Mouse (Mus musculus) left cerebral cortex, adult 2 months (tissue): ENCODE data around the gene Eif5a2. TPM values are rescaled to one million over a fixed set of nuclear protein-coding genes. Genes with fewer than 3 reads are reported as not detected.

ENCODE experiments used
- DNase-seq, 2 experiments: peaks; one replicate each; pipeline ENCODE4 v3.0.0; 2021 to 2022; ENCODE audit warnings: low spot score in 2 of 2, mixed read lengths in 1 of 2; ENCODE audit errors: extremely low spot score in 1 of 2
- H3K27ac ChIP-seq: fragments of 200-600 bp; 2 replicates; pipeline ENCODE4 v1.8.1; 2022
- H3K4me3 ChIP-seq: fragments of 200-600 bp; 2 replicates; pipeline ENCODE4 v1.8.1; 2022
- CTCF ChIP-seq: fragments of 200-600 bp; IDR thresholded peaks from 2 replicates; pipeline ENCODE4 v1.8.1; 2022; ENCODE audit warnings: antibody characterized with exemption, mild to moderate bottlenecking, moderate library complexity
- intact Hi-C: fragments of 180-260 bp; cut with DNase I; formaldehyde crosslinking; loops from one replicate; pipeline ENCODE4 v1.15.1; 2025
- total RNA-seq, 2 experiments: library from RNA; stranded (reverse); gene quantifications; 2 replicates each; pipeline ENCODE4 v1.2.3; 2021

Gene Eif5a2
- total RNA-seq, 2 experiments from 2014 or later, result 32.8 to 36.7 TPM

- Histone ChIP-seq H3K27ac (no peak overlapping the region), H3K4me3 (no peak overlapping the region)
- no peak for DNase-seq
- intact Hi-C loops, result loop anchor here (1.0 kb wide), 1 partner anchor 155 kb away; no protein-coding TSS in a partner anchor
- peak; percentile 82 for TF ChIP-seq CTCF
These were observed 33.3 kb downstream of the Eif5a2 start for GRCm38 (mm10) chr3:28814361-28814760.

DNA sequence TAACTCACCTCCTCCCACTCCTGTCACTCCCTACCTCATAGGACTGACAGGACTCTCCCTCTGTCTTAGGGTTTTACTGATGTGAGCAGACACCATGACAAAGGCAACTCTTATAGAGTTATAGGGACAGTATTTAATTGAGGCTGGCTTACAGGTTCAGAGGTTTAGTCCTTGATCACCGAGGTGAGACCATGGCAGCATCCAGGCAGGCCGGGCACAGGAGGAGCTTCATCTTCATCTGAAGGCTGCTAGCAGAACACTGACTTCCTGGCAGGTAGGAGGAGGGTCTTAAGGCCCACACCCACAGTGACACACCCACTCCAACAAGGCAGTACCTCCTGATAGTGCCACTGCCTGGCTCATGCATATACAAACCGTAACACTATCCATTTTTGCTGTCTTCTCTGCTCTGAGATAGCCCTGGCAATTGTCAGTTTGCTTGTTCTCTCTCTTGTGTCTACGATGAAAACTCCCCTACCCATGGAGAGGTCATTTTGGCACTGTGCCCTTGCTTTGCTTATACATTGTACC, 35.0 kb downstream of the Eif5a2 start:
- Histone ChIP-seq H3K27ac (no peak overlapping the region), H3K4me3 (no peak overlapping the region)
- TF ChIP-seq CTCF, result no peak
- no peak for DNase-seq
- intact Hi-C loops, result no loop called here

DNA sequence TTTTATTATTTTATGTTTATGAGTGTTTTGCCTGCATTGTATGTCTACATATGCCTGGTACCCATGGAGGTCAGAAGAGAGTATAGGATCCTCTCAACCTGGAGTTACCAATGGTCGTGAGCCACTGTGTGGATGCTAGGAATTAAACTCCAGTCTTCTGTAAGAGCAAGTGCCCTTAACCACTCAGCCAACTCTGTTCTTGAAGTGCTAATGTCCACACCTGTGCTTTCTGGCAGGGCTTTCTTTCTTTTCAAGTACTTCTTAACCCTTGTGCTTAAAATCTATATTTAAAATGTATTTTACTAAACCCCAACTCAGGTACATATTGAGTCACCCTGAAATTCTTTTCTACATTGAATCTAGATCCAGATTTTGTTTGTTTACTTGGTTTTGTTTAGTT, 45.2 kb downstream of the Eif5a2 start:
- intact Hi-C loops, result no loop called here
- no peak for TF ChIP-seq CTCF
- H3K27ac ChIP-seq, result no peak overlapping the region
- no peak for DNase-seq
- H3K4me3 ChIP-seq, result no peak overlapping the region

- no peak overlapping the region for H3K4me3 ChIP-seq
- no peak overlapping the region for H3K27ac ChIP-seq
- TF ChIP-seq CTCF, result peak; percentile 28
- intact Hi-C loops, result no loop called here
- DNase-seq, result no peak
These were observed 46.5 kb downstream of the Eif5a2 start for GRCm38 (mm10) chr3:28827605-28828004.

GRCm38 (mm10) chr3:28829454-28829853, 48.4 kb downstream of the Eif5a2 start:
- DNase-seq, result no peak
- no peak overlapping the region for H3K27ac ChIP-seq
- H3K4me3 ChIP-seq, result no peak overlapping the region
- intact Hi-C loops, result no loop called here
- no peak for TF ChIP-seq CTCF

GRCm38 (mm10) chr3:28836796-28837371, 55.8 kb downstream of the Eif5a2 start:
- intact Hi-C loops, result no loop called here
- no peak for TF ChIP-seq CTCF
- H3K4me3 ChIP-seq, result no peak overlapping the region
- H3K27ac ChIP-seq, result no peak overlapping the region
- no peak for DNase-seq

GRCm38 (mm10) chr3:28841886-28842649, 61.0 kb downstream of the Eif5a2 start:
- intact Hi-C loops, result no loop called here
- no peak overlapping the region for H3K4me3 ChIP-seq
- no peak overlapping the region for H3K27ac ChIP-seq
- no peak for TF ChIP-seq CTCF
- DNase-seq, result no peak

DNA sequence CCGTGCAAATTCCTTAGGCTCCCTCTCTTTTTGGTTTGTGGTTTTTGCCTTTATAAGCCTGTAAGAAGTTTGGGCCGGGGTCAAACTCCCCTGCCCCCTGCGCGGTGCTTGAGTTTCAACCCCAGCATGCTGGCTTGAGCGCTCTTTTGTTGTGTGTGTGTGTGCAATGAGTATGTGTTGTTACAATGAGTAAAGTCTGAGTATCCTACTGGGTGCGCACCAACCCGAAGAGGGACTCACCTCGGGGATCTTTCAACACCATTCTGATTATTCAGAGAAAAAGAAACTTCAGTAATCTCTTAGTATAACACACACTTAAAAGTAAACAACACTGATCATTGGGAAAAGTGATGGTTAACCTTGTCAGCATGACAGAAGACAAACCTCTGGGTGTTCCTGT, 62.2 kb downstream of the Eif5a2 start:
- DNase-seq, result no peak
- intact Hi-C loops, result no loop called here
- no peak overlapping the region for H3K27ac ChIP-seq
- H3K4me3 ChIP-seq, result no peak overlapping the region
- no peak for TF ChIP-seq CTCF

- no peak for TF ChIP-seq CTCF
- intact Hi-C loops, result no loop called here
- Histone ChIP-seq H3K4me3 (no peak overlapping the region), H3K27ac (no peak overlapping the region)
- no peak for DNase-seq
These were observed 66.0 kb downstream of the Eif5a2 start for GRCm38 (mm10) chr3:28847115-28847514.

Other genes with a start within 250 kb of the Eif5a2 start
- gene Slc2a2, start 83.4 kb upstream of the Eif5a2 start, total RNA-seq, result not detected
- gene Rpl22l1, start 24.2 kb downstream of the Eif5a2 start, total RNA-seq, result 100 to 1,000 TPM; 169 to 217 TPM
- gene Gm1527, start 111.3 kb downstream of the Eif5a2 start, total RNA-seq, result not detected